In genomic region chr3:95635636-95636035, GRCm38 (mm10) we compare ENCODE assay signal across 20 mouse cellular contexts. TPM values are rescaled to one million over a fixed set of nuclear protein-coding genes. Genes with fewer than 3 reads are reported as not detected.
DNase-seq lines count a peak whose midpoint lies in the region; ATAC-seq and TF ChIP-seq lines count a peak whose summit lies in the region.
"Had no signal": no experiment of that assay in that cellular context is flagged by ENCODE, and none has a peak within 500 bp of the region (broad histone marks: within the 10 kb centered on the region; RNA-seq: fewer than 3 reads in every experiment).

No protein-coding gene starts in this region.

- H3K9me3 ChIP-seq in heart, embryonic 15.5 days (replicated peaks): no peaks in the 10 kb centered on the region
- H3K9me3 ChIP-seq in liver, embryonic 11.5 days (ENCODE audit: control insufficient read depth, low read length): no peaks in the 10 kb centered on the region
- H3K9me3 ChIP-seq: G1E; heart, embryonic 10.5 days; midbrain, embryonic 10.5 days; neural tube, embryonic 13.5 days had no signal

- peaks cover 62% of the 10 kb centered on the region for H3K36me3 ChIP-seq in heart, embryonic 15.5 days
- peaks cover 8% of the 10 kb centered on the region for H3K36me3 ChIP-seq in liver, adult 2 months (ENCODE audit: control insufficient read depth, insufficient read depth, low read length)
- H3K36me3 ChIP-seq in liver, embryonic 11.5 days (ENCODE audit: control insufficient read depth, insufficient read depth, low read length): peaks cover 33% of the 10 kb centered on the region

- H3K27me3 ChIP-seq in heart, embryonic 15.5 days: no peaks in the 10 kb centered on the region
- no peaks in the 10 kb centered on the region for H3K27me3 ChIP-seq in liver, adult 2 months (ENCODE audit: control insufficient read depth, insufficient read depth, low read length)
- H3K27me3 ChIP-seq in liver, embryonic 11.5 days (replicated peaks; ENCODE audit: control insufficient read depth, insufficient read depth, low read length): no peaks in the 10 kb centered on the region
- H3K27me3 ChIP-seq: neural tube, embryonic 13.5 days had no signal

- TF ChIP-seq CTCF in liver, adult 2 months (IDR thresholded peaks at IDR 0.05; ENCODE audit: low read depth, low read length): no peak

- TF ChIP-seq POLR2A in liver, adult 2 months (IDR thresholded peaks at IDR 0.05; ENCODE audit: extremely low read depth, insufficient read depth, low read length): no peak

- H3K9ac ChIP-seq in heart, embryonic 15.5 days: no peak overlapping the region
- peak overlapping the region; percentile 13; the same call in 1 of the 2 replicates for H3K9ac ChIP-seq in liver, adult 2 months (ENCODE audit: low read depth, low read length)
- H3K9ac ChIP-seq in liver, embryonic 11.5 days (ENCODE audit: low read depth, low read length): no peak overlapping the region
- H3K9ac ChIP-seq: neural tube, embryonic 13.5 days had no signal

- H3K79me2 ChIP-seq in liver, adult 2 months (ENCODE audit: control insufficient read depth, insufficient read depth, low read length): no peaks in the 10 kb centered on the region

- H3K4me1 ChIP-seq in heart, embryonic 15.5 days (replicated peaks): peaks cover 7% of the 10 kb centered on the region; the same call in 1 of the 2 replicates
- peaks cover 11% of the 10 kb centered on the region for H3K4me1 ChIP-seq in liver, adult 2 months (ENCODE audit: control insufficient read depth, insufficient read depth, low read length)
- peaks cover 6% of the 10 kb centered on the region for H3K4me1 ChIP-seq in liver, embryonic 11.5 days (replicated peaks; ENCODE audit: control insufficient read depth, insufficient read depth, low read length)
- H3K4me1 ChIP-seq: midbrain, embryonic 10.5 days; neural tube, embryonic 13.5 days had no signal

- WGBS in heart, embryonic 15.5 days: 63% methylated on average over 4 of the region's 4 CpGs
- WGBS in liver, adult 2 months: 11% methylated on average over 4 of the region's 4 CpGs
- WGBS in liver, embryonic 11.5 days: 70% methylated on average over 4 of the region's 4 CpGs

- no peak for ATAC-seq in heart, embryonic 15.5 days (replicated peaks; ENCODE audit: insufficient number of reproducible peaks, insufficient read depth, low FRiP score, low read depth)
- no peak for ATAC-seq in liver, embryonic 11.5 days (replicated peaks; ENCODE audit: low FRiP score)
- ATAC-seq in CD4-positive, CD25-positive, alpha-beta regulatory T cell, adult 4 months: no peak
- ATAC-seq: forebrain, embryonic 14.5 days; hindbrain, postnatal 0 days had no signal

- no peak overlapping the region for H3K4me3 ChIP-seq in heart, embryonic 15.5 days
- H3K4me3 ChIP-seq in liver, adult 2 months (ENCODE audit: insufficient read depth, low read depth, low read length): no peak overlapping the region
- no peak overlapping the region for H3K4me3 ChIP-seq in liver, embryonic 11.5 days (ENCODE audit: low read depth, low read length)
- H3K4me3 ChIP-seq: heart, embryonic 10.5 days; midbrain, embryonic 10.5 days; neural tube, embryonic 13.5 days had no signal

- DNase-seq in heart, adult 9 months (ENCODE audit: low spot score in 2 of 2): no peak
- DNase-seq in liver, adult 2 months (ENCODE audit: extremely low read depth, low read depth, low spot score): no peak
- no peak for DNase-seq in liver
- no peak for DNase-seq in liver, embryonic 11.5 days (ENCODE audit: low spot score)
- no peak for DNase-seq in layer of hippocampus, postnatal 14 days (ENCODE audit: low spot score in 2 of 2)
- no peak for DNase-seq in lung, postnatal 25 days (ENCODE audit: low spot score)
- DNase-seq: adrenal gland, adult 8-10 months; cerebellum, adult 9-10 months; heart, postnatal 4 days; lung, postnatal 14 days; right cerebral cortex, postnatal 4 days; thymus, postnatal 14 days had no signal

- H3K4me2 ChIP-seq in heart, embryonic 15.5 days: no peak overlapping the region
- H3K4me2 ChIP-seq in liver, embryonic 11.5 days: no peak overlapping the region
- H3K4me2 ChIP-seq: neural tube, embryonic 13.5 days had no signal

- H3K27ac ChIP-seq in heart, embryonic 15.5 days: peak overlapping the region; percentile 26; the same call in 1 of the 2 replicates
- peak overlapping the region; percentile 67 for H3K27ac ChIP-seq in liver, adult 2 months (replicated peaks; ENCODE audit: insufficient read depth, low read depth, low read length)
- H3K27ac ChIP-seq in liver, embryonic 11.5 days (ENCODE audit: low read depth, low read length): peak overlapping the region; percentile 65; the same call in 1 of the 2 replicates
- H3K27ac ChIP-seq: hindbrain, postnatal 0 days; midbrain, embryonic 10.5 days; neural tube, embryonic 13.5 days had no signal

RNA-seq across cellular contexts. Expression of gene Ensa, which starts 10.8 kb away (rescaled TPM):
- polyA plus RNA-seq in heart, embryonic 15.5 days (2015; fragmentation: Nextera tagmentation; extraction: Ambion mirVana): 45.8 and 53.7 TPM in 2 replicates
- total RNA-seq in liver, adult 2 months (2014; rRNA removed): 23.5 and 25.1 TPM in 2 replicates
- polyA plus RNA-seq in liver, adult 2 months (2012; rRNA removed): 5.0 and 5.2 TPM in 2 replicates
- polyA plus RNA-seq in liver, embryonic 11.5 days (2014; fragmentation: Nextera tagmentation; extraction: Ambion mirVana): 51.3 and 55.8 TPM in 2 replicates
- 100 to 1,000 TPM; 288 to 297 TPM for total RNA-seq in layer of hippocampus, postnatal 14 days (2021)
- 10 to 100 TPM; 81.6 to 97.8 TPM for polyA plus RNA-seq in CD4-positive, CD25-positive, alpha-beta regulatory T cell, adult 4 months (2017; shearing (Covaris generic))

RNA-seq across cellular contexts. Expression of gene Mcl1, which starts 23.0 kb away (rescaled TPM):
- 38.4 and 45.4 TPM in 2 replicates for polyA plus RNA-seq in heart, embryonic 15.5 days (2015; fragmentation: Nextera tagmentation; extraction: Ambion mirVana)
- 57.5 and 92.2 TPM in 2 replicates for total RNA-seq in liver, adult 2 months (2014; rRNA removed)
- polyA plus RNA-seq in liver, adult 2 months (2012; rRNA removed): 38.7 and 39.4 TPM in 2 replicates
- polyA plus RNA-seq in liver, embryonic 11.5 days (2014; fragmentation: Nextera tagmentation; extraction: Ambion mirVana): 52.2 and 57.7 TPM in 2 replicates
- total RNA-seq in layer of hippocampus, postnatal 14 days (2021): 10 to 100 TPM; 64.6 to 65.1 TPM
- 10 to 100 TPM; 61.0 to 96.6 TPM for polyA plus RNA-seq in CD4-positive, CD25-positive, alpha-beta regulatory T cell, adult 4 months (2017; shearing (Covaris generic))

RNA-seq across cellular contexts. Expression of gene Golph3l, which starts 46.9 kb away (rescaled TPM):
- 23.1 and 26.5 TPM in 2 replicates for polyA plus RNA-seq in heart, embryonic 15.5 days (2015; fragmentation: Nextera tagmentation; extraction: Ambion mirVana)
- 4.6 and 5.2 TPM in 2 replicates for total RNA-seq in liver, adult 2 months (2014; rRNA removed)
- 1.6 and 2.5 TPM in 2 replicates for polyA plus RNA-seq in liver, adult 2 months (2012; rRNA removed)
- 29.8 and 34.3 TPM in 2 replicates for polyA plus RNA-seq in liver, embryonic 11.5 days (2014; fragmentation: Nextera tagmentation; extraction: Ambion mirVana)
- 10 to 100 TPM; 20.6 to 22.2 TPM for total RNA-seq in layer of hippocampus, postnatal 14 days (2021)
- 10 to 100 TPM; 24.6 to 29.6 TPM for polyA plus RNA-seq in CD4-positive, CD25-positive, alpha-beta regulatory T cell, adult 4 months (2017; shearing (Covaris generic))

RNA-seq across cellular contexts. Expression of gene Adamtsl4, which starts 52.1 kb away (rescaled TPM):
- 6.9 and 10.6 TPM in 2 replicates for polyA plus RNA-seq in heart, embryonic 15.5 days (2015; fragmentation: Nextera tagmentation; extraction: Ambion mirVana)
- 0.55 and 1.6 TPM in 2 replicates for total RNA-seq in liver, adult 2 months (2014; rRNA removed)
- 2.5 and 4.7 TPM in 2 replicates for polyA plus RNA-seq in liver, adult 2 months (2012; rRNA removed)
- 0.38 and 1.2 TPM in 2 replicates for polyA plus RNA-seq in liver, embryonic 11.5 days (2014; fragmentation: Nextera tagmentation; extraction: Ambion mirVana)
- 1 to 10 TPM; 3.0 to 4.1 TPM for total RNA-seq in layer of hippocampus, postnatal 14 days (2021)
- 1 to 10 TPM; 2.3 to 5.2 TPM for polyA plus RNA-seq in CD4-positive, CD25-positive, alpha-beta regulatory T cell, adult 4 months (2017; shearing (Covaris generic))
- polyA plus RNA-seq: G1E had no signal
